Mouse (Mus musculus) layer of hippocampus, adult 9-11 months (tissue): ENCODE measurements around the gene Sox2.

ENCODE experiments used
- DNase-seq: peaks from one replicate; pipeline ENCODE4 v3.0.0; 2022

Sox2 gene

GRCm38 (mm10) chr3:34649726-34650620 is at the start of gene Sox2:
Sox2 (plus strand) TSS chr3:34650405.
- DNase-seq = peak; percentile 83

GRCm38 (mm10) chr3:34601116-34601515 is 49.1 kb upstream of the Sox2 start:
- no peak for DNase-seq

- DNase-seq = no peak
Measured at GRCm38 (mm10) chr3:34614107-34614506, 36.1 kb upstream of the Sox2 start.

DNA sequence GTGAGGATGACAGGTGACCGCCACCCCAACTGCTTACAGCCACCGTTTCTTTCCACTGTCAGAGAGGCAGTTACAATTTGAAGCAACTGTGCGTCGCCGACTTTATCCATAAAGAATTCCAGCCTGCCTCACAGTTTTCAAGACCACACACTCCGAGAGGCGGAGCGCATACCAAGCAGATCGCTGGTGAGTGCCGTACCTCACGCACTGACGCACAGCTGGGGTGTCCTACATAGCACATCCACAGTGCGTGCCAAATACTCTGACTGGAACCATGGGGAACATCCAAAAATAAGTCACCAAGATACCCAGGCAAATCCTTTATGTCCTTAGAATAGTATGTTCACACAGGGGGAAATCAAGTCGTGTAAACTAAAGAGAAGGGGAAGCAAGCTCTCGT is 34.7 kb upstream of the Sox2 start:
- no peak for DNase-seq

DNA sequence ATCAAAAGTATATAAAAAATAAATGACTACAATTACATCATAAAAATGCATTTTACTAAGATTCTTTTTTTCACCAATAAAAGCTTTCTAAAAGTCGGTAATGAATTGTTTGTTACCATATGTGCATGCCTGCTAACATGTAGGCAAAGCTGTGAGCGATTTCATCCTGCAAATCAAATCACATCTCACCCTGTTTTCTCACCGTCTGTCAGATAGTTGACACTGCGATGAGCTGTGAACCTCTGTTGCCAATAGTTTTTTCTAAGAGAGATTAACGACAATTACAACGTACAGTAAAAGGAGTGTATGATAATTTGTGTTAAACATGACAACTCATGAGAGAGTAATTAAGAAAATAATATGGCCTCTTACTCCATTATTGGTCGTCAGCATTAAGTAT is 31.3 kb upstream of the Sox2 start:
- no peak for DNase-seq

- no peak for DNase-seq
Measured at GRCm38 (mm10) chr3:34620121-34620520, 30.1 kb upstream of the Sox2 start.

- DNase-seq = no peak
Measured at GRCm38 (mm10) chr3:34624721-34625270, 25.4 kb upstream of the Sox2 start.

DNA sequence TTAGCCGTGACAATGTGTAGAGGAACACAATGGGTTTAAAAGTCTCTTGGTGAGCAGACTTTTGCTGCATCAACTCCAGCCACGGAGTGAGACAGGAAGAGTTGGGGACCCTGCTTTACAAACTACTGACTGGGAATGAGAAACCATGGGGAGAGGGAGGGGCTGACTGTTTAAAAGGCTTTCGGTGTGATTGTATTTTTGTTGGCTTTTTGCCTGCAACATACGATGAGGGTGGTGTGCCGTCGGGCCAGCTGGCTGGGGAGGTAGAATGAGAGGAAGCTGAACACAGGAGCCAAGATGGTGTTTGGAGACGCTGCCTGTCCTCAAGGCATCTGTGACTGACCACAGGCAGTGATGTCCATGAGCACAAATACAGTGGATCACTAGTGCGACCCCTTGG is 23.7 kb upstream of the Sox2 start:
- no peak for DNase-seq

GRCm38 (mm10) chr3:34630031-34630430 is 20.2 kb upstream of the Sox2 start:
- no peak for DNase-seq

DNA sequence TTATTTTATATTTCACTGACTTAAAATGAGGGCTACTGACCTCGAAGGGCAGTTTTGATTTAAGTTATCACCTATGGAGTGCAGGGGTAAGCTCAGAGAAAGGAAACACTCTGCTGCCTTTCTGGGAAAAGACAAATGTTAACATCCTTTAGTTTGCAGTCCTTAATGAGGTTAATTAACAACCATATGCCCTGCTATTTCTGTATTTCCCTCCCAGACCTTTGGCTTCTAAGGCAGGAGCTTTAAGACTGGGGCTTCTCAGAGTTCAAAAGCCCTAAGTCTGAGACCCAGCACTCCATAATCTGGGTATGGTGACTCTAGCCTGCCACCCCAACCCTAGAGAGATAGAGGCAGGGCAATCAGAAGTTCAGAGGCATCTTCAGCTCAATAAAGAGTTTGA is 19.5 kb upstream of the Sox2 start:
- DNase-seq = no peak

DNA sequence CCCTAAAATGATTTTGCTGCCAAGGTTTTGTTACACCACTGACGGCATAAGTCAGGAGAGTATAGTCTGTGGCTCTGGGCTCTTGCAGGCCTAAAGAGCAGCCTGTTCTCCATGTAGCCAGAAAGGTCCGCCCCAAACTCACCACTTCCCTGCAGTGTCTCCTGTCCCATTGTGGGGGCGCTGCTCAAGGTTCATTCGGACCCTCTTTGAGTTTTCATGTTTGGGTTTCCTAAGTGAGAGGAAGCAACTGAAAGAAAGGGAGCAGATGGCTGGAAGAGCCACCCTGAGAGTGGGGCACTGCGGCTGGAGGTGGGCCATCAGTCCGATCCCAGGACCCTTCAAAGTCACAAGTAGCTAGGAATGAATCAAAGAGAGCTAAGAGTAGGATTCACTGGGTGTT is 13.2 kb upstream of the Sox2 start:
- no peak for DNase-seq

DNA sequence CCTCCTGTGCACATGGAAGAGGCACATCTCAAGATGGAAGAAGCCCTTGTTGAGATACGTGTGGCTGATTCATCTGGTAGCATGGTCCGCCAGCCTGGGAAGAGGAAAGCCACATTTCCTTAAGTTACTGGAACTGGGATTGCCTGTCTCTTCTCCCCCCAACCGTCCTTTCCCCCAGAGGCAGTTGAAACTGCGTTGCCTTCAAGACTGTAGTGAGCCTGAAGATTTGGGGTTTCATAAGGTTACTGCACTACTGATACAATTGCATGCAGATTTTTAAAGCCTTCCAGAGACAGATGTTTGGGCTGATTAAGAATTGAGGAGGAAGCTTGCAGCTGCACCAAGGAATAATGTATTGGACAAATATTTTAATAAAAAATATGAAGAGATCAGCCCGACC is 12.7 kb upstream of the Sox2 start:
- DNase-seq = no peak

- no peak for DNase-seq
Measured at GRCm38 (mm10) chr3:34637926-34638325, 12.3 kb upstream of the Sox2 start.

DNA sequence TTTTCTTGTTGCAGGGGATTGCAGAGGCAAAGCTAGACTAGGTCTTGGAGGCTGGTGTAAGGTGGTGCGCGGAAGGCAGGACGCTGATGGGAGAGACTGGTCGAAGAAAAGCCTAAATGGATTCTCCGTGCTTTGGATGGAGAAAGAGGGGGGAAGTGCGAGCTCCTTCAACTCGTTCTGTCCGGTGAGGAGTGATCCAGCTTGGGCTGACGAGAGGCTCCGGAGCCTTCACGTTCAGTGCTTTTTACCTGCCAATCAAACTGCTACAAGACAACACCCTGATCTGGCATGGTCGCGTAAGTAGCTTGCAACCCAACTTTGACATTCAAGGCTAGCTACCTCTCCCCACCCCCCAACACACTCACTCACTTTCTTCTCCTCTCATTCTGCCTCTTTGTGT is 11.9 kb upstream of the Sox2 start:
- DNase-seq = no peak

DNA sequence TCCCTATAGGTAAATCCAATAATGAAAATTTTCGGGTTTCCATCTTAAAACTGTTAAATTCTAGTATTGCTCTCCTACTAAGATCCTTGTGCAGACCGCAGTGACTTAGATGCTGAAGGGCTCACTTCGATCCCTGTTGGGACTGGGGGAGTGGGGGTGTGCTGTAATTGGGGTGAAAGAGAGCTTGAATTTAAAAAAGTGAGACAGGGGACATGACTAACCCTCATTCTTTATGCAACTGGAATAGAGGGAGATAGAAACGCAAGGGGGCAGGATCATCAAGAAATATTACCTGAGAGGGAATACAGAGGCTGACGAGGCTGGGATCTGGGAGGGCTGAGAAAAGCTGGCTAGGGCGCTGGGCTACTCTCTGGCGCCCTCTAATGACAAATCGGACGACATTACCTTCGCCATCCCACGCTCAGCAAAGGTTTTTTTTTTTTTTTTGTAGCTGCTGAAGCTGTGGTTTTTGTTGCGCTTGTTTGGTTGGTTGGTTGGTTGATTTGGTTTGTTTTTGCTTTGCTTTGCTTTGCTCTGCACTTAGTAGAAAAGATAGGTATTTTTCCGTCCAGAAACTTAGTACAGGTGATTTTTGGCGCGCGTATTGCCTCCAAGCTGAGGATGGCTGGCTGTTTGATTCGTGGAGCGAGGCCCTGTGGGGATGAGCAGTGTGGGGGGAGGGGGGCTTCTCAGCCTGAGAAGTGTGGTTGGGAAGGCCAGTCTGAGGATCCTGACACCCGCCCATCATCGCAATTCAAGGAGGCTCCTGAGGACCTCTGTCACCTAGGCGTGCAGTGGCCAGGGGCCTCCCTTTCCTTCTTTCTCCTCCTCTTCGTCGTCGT is 11.0 kb upstream of the Sox2 start:
- no peak for DNase-seq

- DNase-seq = no peak
Measured at GRCm38 (mm10) chr3:34639873-34640270, 10.3 kb upstream of the Sox2 start.

DNA sequence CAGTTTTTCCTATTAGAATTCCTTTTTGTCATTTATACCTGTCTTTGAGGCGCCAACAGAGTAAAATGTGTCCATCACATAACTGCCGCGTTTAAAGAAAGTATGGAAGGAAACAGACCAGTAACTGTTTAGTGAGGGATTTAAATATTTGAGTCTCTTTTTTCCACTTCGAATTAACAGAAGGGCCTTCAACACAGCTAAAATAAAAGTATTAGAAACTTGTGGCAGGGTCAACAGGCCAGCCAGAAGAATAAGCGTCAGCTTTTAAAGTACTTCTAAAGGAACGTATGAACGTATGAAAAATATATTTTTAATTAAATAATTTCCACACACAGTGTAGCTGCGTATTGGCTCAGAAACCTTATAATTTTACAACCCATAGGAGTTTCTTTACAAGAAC is 9.9 kb upstream of the Sox2 start:
- no peak for DNase-seq

DNA sequence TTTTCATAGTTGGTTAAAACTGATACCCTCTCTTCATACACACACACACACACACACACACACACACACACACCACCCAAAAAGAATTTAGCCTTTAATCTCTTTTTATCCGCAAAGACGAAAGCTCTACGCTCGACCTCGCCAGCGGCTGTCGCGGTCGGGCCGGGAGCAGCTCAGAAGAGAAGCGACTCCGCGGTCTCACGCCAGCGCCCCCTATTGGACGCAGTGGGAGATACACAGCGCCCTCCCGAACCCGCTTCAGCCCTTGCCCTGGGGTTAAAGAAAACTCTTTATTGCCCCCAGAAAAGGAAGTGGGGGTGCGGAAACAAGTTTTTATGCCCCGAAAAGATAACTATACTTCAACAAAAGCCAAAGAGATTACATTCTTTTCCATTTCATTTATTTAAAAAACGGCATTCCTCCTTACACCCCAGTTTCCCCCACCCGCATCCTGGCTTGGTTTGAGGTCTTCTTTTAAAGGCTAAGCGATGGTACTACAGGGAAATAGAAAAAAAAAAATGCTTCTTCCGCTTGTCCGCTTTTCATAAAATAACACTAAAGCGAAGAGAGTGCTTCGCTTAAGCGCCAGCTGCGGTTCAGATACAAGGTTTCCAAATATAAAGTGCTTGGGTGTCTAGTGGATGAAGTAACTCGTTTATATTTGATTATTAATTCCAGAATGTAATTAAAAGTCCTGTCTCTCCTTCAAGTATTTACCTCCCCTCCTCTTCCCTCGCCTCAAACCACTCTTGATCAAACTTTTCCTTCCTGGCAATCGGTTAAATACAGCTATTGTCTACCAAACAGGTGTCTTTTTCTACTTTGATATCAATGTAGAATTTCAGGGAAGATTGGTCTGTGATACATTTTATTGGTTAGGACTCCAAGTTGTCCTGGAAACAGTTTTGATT is 9.3 kb upstream of the Sox2 start:
- DNase-seq = no peak

GRCm38 (mm10) chr3:34641756-34642497 is 8.3 kb upstream of the Sox2 start:
- no peak for DNase-seq

DNA sequence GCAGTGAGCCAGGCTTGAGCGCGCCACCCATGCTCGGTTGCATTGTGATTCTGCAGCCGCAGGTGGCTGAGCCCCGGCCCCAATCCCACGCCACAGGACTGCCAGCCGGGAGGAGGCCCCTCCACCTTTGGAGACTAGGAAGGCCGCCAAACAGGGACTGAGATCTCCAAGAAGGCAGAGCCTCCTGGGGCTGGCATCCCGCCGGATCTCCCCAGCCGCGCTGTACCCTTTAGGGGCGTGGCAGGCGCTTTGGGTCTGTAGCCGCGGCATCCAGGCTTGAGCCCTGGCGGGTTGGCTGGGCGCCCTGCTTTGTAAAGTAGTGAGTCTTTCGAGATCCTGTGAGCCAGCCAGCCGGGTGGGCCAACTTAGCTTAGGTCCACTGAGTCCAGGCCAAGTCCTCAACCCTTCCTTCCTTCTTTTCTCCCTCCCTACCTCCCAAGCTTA is 7.7 kb upstream of the Sox2 start:
- DNase-seq = peak; percentile 85

DNA sequence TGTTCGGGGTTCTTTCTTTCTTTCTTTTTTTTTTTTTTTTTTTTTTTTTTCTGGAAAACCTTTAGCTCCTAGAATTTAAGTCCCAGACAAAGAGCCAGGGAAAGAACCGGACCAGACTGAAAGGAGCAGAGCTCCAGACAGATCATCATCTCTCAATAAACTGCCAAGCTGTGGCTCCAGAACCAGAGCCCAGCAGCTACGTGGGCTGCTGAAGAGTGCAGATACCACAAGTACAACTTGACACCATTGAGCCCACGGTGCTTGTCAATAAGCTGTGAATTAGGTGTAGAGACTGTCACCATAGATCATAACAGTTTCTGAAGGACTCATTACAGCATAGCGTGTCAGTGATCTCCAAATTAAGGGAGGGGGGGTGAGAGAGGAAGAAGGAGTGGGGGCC is 7.1 kb upstream of the Sox2 start:
- DNase-seq = no peak
